ENCODE assay signal across 8 mouse cellular contexts in genomic region chr14:121566794-121567201, GRCm38 (mm10).
DNase-seq lines count a peak whose midpoint lies in the region; ATAC-seq and TF ChIP-seq lines count a peak whose summit lies in the region.
"Had no signal": no experiment of that assay in that cellular context is flagged by ENCODE, and none has a peak within 500 bp of the region (broad histone marks: within the 10 kb centered on the region; RNA-seq: fewer than 3 reads in every experiment).

No protein-coding gene starts in this region.

- ATAC-seq in embryonic facial prominence, embryonic 14.5 days (ENCODE audit: low read depth), result peak; percentile 72; the same call in 1 of the 2 replicates
- peak; percentile 91 for ATAC-seq in hindbrain, embryonic 11.5 days (ENCODE audit: low FRiP score)
- no peak for ATAC-seq in liver, embryonic 11.5 days (replicated peaks; ENCODE audit: low FRiP score)

- TF ChIP-seq POLR2A in cerebellum, adult 2 months (IDR thresholded peaks at IDR 0.05; ENCODE audit: borderline replicate concordance, insufficient read depth, low read length), result no peak

- H3K4me3 ChIP-seq in embryonic facial prominence, embryonic 14.5 days (ENCODE audit: low read depth, low read length), result no peak overlapping the region
- no peak overlapping the region for H3K4me3 ChIP-seq in hindbrain, embryonic 11.5 days (ENCODE audit: low read depth, low read length)
- no peak overlapping the region for H3K4me3 ChIP-seq in limb, embryonic 10.5 days
- H3K4me3 ChIP-seq in liver, embryonic 11.5 days (ENCODE audit: low read depth, low read length), result no peak overlapping the region
- no peak overlapping the region for H3K4me3 ChIP-seq in cerebellum, adult 2 months (replicated peaks; ENCODE audit: insufficient read depth, low read depth, low read length)

- no peak overlapping the region for H3K4me2 ChIP-seq in embryonic facial prominence, embryonic 14.5 days (ENCODE audit: low read depth, low read length)
- no peak overlapping the region; the same call in 1 of the 2 replicates for H3K4me2 ChIP-seq in hindbrain, embryonic 11.5 days (replicated peaks; ENCODE audit: low read depth, low read length)
- no peak overlapping the region for H3K4me2 ChIP-seq in liver, embryonic 11.5 days

- no peaks in the 10 kb centered on the region for H3K36me3 ChIP-seq in embryonic facial prominence, embryonic 14.5 days (ENCODE audit: control insufficient read depth, insufficient read depth, low read length)
- H3K36me3 ChIP-seq in hindbrain, embryonic 11.5 days (ENCODE audit: control insufficient read depth, insufficient read depth, low read length), result no peaks in the 10 kb centered on the region
- no peaks in the 10 kb centered on the region for H3K36me3 ChIP-seq in limb, embryonic 10.5 days
- no peaks in the 10 kb centered on the region for H3K36me3 ChIP-seq in liver, embryonic 11.5 days (ENCODE audit: control insufficient read depth, insufficient read depth, low read length)

- H3K4me1 ChIP-seq in embryonic facial prominence, embryonic 14.5 days (ENCODE audit: control insufficient read depth, insufficient read depth, low read length), result peaks cover 18% of the 10 kb centered on the region
- no peaks in the 10 kb centered on the region; the same call in 1 of the 2 replicates for H3K4me1 ChIP-seq in hindbrain, embryonic 11.5 days (replicated peaks; ENCODE audit: control insufficient read depth, insufficient read depth, low read length)
- peaks cover 42% of the 10 kb centered on the region for H3K4me1 ChIP-seq in limb, embryonic 10.5 days
- no peaks in the 10 kb centered on the region for H3K4me1 ChIP-seq in liver, embryonic 11.5 days (replicated peaks; ENCODE audit: control insufficient read depth, insufficient read depth, low read length)
- H3K4me1 ChIP-seq in cerebellum, adult 2 months (ENCODE audit: control insufficient read depth, insufficient read depth, low read length), result no peaks in the 10 kb centered on the region

- H3K9me3 ChIP-seq in embryonic facial prominence, embryonic 14.5 days (ENCODE audit: control insufficient read depth, low read length), result no peaks in the 10 kb centered on the region
- no peaks in the 10 kb centered on the region for H3K9me3 ChIP-seq in hindbrain, embryonic 11.5 days (ENCODE audit: control insufficient read depth, low read length)
- no peaks in the 10 kb centered on the region for H3K9me3 ChIP-seq in limb, embryonic 10.5 days (replicated peaks)
- H3K9me3 ChIP-seq in liver, embryonic 11.5 days (ENCODE audit: control insufficient read depth, low read length), result no peaks in the 10 kb centered on the region

- no peak overlapping the region for H3K27ac ChIP-seq in embryonic facial prominence, embryonic 14.5 days (replicated peaks; ENCODE audit: low read depth, low read length)
- peak overlapping the region; percentile 37; the same call in 1 of the 2 replicates for H3K27ac ChIP-seq in hindbrain, embryonic 11.5 days (ENCODE audit: low read depth, low read length)
- peak overlapping the region; percentile 67 for H3K27ac ChIP-seq in limb, embryonic 10.5 days
- no peak overlapping the region for H3K27ac ChIP-seq in liver, embryonic 11.5 days (ENCODE audit: low read depth, low read length)
- no peak overlapping the region for H3K27ac ChIP-seq in cerebellum, adult 2 months (ENCODE audit: insufficient read depth, low read length)

- TF ChIP-seq CTCF in cerebellum, adult 2 months (IDR thresholded peaks at IDR 0.05; ENCODE audit: borderline replicate concordance, insufficient read depth, low read depth, low read length), result no peak

- 33% methylated on average over 9 of the region's 9 CpGs for WGBS in embryonic facial prominence, embryonic 14.5 days
- WGBS in hindbrain, embryonic 11.5 days, result 11% methylated on average over 9 of the region's 9 CpGs
- 62% methylated on average over 9 of the region's 9 CpGs for WGBS in limb, embryonic 10.5 days
- whole genome bisulfite sequencing in liver, embryonic 11.5 days, result 74% methylated on average over 9 of the region's 9 CpGs
- WGBS in cerebellum, adult 2 months, result 44% methylated on average over 9 of the region's 9 CpGs

- H3K9ac ChIP-seq in embryonic facial prominence, embryonic 14.5 days (ENCODE audit: low read depth, low read length), result no peak overlapping the region
- H3K9ac ChIP-seq in hindbrain, embryonic 11.5 days (ENCODE audit: low read depth, low read length), result no peak overlapping the region
- H3K9ac ChIP-seq in liver, embryonic 11.5 days (ENCODE audit: low read depth, low read length), result no peak overlapping the region

- DNase-seq in embryonic facial prominence, embryonic 14.5 days (ENCODE audit: low spot score), result peak; percentile 38
- DNase-seq in hindbrain, embryonic 11.5 days (ENCODE audit: low spot score), result peak; percentile 80
- DNase-seq in limb, embryonic 10.5 days (ENCODE audit: low spot score), result no peak
- DNase-seq in right cerebral cortex, postnatal 10 days (ENCODE audit: low spot score in 2 of 2), result peak; percentile 66 to 76
- DNase-seq in liver, embryonic 11.5 days (ENCODE audit: low spot score), result no peak
- DNase-seq in cerebellum, adult 2 months, result no peak
- DNase-seq in spleen, postnatal 14 days (ENCODE audit: low spot score in 2 of 2), result no peak
- DNase-seq: kidney, postnatal 14 days had no signal

- H3K27me3 ChIP-seq in embryonic facial prominence, embryonic 14.5 days (replicated peaks; ENCODE audit: control insufficient read depth, insufficient read depth, low read length), result peaks cover 5% of the 10 kb centered on the region; the same call in 1 of the 2 replicates
- H3K27me3 ChIP-seq in hindbrain, embryonic 11.5 days (ENCODE audit: control insufficient read depth, insufficient read depth, low read length), result no peaks in the 10 kb centered on the region; the same call in 1 of the 2 replicates
- H3K27me3 ChIP-seq in limb, embryonic 10.5 days (ENCODE audit: low read depth, poor library complexity, severe bottlenecking), result peaks cover 3% of the 10 kb centered on the region; the same call in 1 of the 2 replicates
- no peaks in the 10 kb centered on the region for H3K27me3 ChIP-seq in liver, embryonic 11.5 days (replicated peaks; ENCODE audit: control insufficient read depth, insufficient read depth, low read length)
- no peaks in the 10 kb centered on the region for H3K27me3 ChIP-seq in cerebellum, adult 2 months (ENCODE audit: control insufficient read depth, insufficient read depth, low read length)

Comparison
In these comparisons a context has a peak if more than half of its experiments do, and no peak if none do; other contexts are left out.
1. DNase-seq: peak in embryonic facial prominence, embryonic 14.5 days (single experiment), hindbrain, embryonic 11.5 days (single experiment) and right cerebral cortex, postnatal 10 days (2 of 2); none in limb, embryonic 10.5 days (single experiment), liver, embryonic 11.5 days (single experiment), cerebellum, adult 2 months (0 of 2) and spleen, postnatal 14 days (0 of 2).
2. H3K27ac ChIP-seq: peak in hindbrain, embryonic 11.5 days (single experiment) and limb, embryonic 10.5 days (single experiment); none in embryonic facial prominence, embryonic 14.5 days (single experiment), liver, embryonic 11.5 days (single experiment) and cerebellum, adult 2 months (single experiment).